Mouse (Mus musculus) limb, embryonic 15.5 days (tissue): Measurements from ENCODE around the gene Ptprk. TPM values are rescaled to one million over a fixed set of nuclear protein-coding genes. Genes with fewer than 3 reads are reported as not detected.

Experiments used
- ATAC-seq: fragments of 200-750 bp; cut with Nextera tagmentation; 2 replicates; pipeline ENCODE4 v1.8.0; 2017; ENCODE audit warnings: low read depth, moderate TSS enrichment; ENCODE audit not compliant: insufficient number of reproducible peaks, low FRiP score, low TSS enrichment
- H3K27ac ChIP-seq: fragments of 300-500 bp; sonication (generic); 2 replicates; pipeline ENCODE4 v1.5.1; 2015; ENCODE audit warnings: moderate library complexity, mild to moderate bottlenecking, inconsistent platforms
- H3K27me3 ChIP-seq: fragments of 300-500 bp; sonication (generic); 2 replicates; pipeline ENCODE4 v1.6.1; 2015; ENCODE audit warnings: inconsistent platforms
- H3K36me3 ChIP-seq: fragments of 300-500 bp; sonication (generic); 2 replicates; pipeline ENCODE4 v1.6.1; 2015; ENCODE audit warnings: inconsistent platforms
- H3K4me1 ChIP-seq: fragments of 300-500 bp; sonication (generic); 2 replicates; pipeline ENCODE4 v1.6.1; 2015; ENCODE audit warnings: inconsistent platforms
- H3K4me2 ChIP-seq: fragments of 300-500 bp; sonication (generic); 2 replicates; pipeline ENCODE4 v1.6.1; 2015; ENCODE audit warnings: mild to moderate bottlenecking, inconsistent platforms
- H3K4me3 ChIP-seq: fragments of 300-500 bp; sonication (generic); 2 replicates; pipeline ENCODE4 v1.5.1; 2015; ENCODE audit warnings: mild to moderate bottlenecking, inconsistent platforms
- H3K9ac ChIP-seq: fragments of 300-500 bp; sonication (generic); 2 replicates; pipeline ENCODE4 v1.6.1; 2015; ENCODE audit warnings: inconsistent platforms
- H3K9me3 ChIP-seq: fragments of 300-500 bp; sonication (generic); 2 replicates; pipeline ENCODE4 v1.6.1; 2016; ENCODE audit warnings: inconsistent platforms
- WGBS: fragments of 180-500 bp; shearing (Covaris S2); methylation state at CpG from one replicate; pipeline ENCODE4 v1.1.7; 2015; 5-methylcytosine and 5-hydroxymethylcytosine counted together
- polyA plus RNA-seq: library from polyadenylated mRNA; unstranded; fragments of >200 nt; fragmentation: Nextera tagmentation; extraction: Ambion mirVana; gene quantifications from 2 replicates; pipeline ENCODE4 v1.2.1, GENCODE M21; 2015

Ptprk gene
- polyA plus RNA-seq, 1 experiment from 2014 or later: 25.1 TPM

- no peak overlapping the region for H3K4me2 ChIP-seq
- H3K9me3 ChIP-seq: no peaks in the 10 kb centered on the region
- H3K27ac ChIP-seq: no peak overlapping the region
- H3K4me1 ChIP-seq: no peaks in the 10 kb centered on the region
- no peak overlapping the region for H3K4me3 ChIP-seq
- H3K27me3 ChIP-seq: no peaks in the 10 kb centered on the region
- H3K9ac ChIP-seq: no peak overlapping the region
- WGBS: 66% methylated on average over 2 of the region's 2 CpGs
- ATAC-seq: no peak
- H3K36me3 ChIP-seq: no peaks in the 10 kb centered on the region
These were observed 321.2 kb downstream of the Ptprk start for GRCm38 (mm10) chr10:28395610-28396519.

GRCm38 (mm10) chr10:28396520-28396915, 321.9 kb downstream of the Ptprk start:
- no peak for ATAC-seq
- WGBS: 49% methylated on average over 1 of the region's 1 CpGs
- H3K27me3 ChIP-seq: no peaks in the 10 kb centered on the region

GRCm38 (mm10) chr10:28401796-28402195, 327.2 kb downstream of the Ptprk start:
- no peak overlapping the region for H3K27ac ChIP-seq
- no peak overlapping the region for H3K4me3 ChIP-seq
- H3K36me3 ChIP-seq: no peaks in the 10 kb centered on the region
- ATAC-seq: no peak
- H3K9me3 ChIP-seq: no peaks in the 10 kb centered on the region
- no peaks in the 10 kb centered on the region for H3K4me1 ChIP-seq
- H3K4me2 ChIP-seq: no peak overlapping the region
- H3K27me3 ChIP-seq: no peaks in the 10 kb centered on the region
- no peak overlapping the region for H3K9ac ChIP-seq

More at GRCm38 (mm10) chr10:28396520-28396915, 321.9 kb downstream of the Ptprk start:
- no peak overlapping the region for H3K4me2 ChIP-seq
- no peak overlapping the region for H3K27ac ChIP-seq
- no peaks in the 10 kb centered on the region for H3K9me3 ChIP-seq
- no peaks in the 10 kb centered on the region for H3K4me1 ChIP-seq
- no peak overlapping the region for H3K9ac ChIP-seq
- no peak overlapping the region for H3K4me3 ChIP-seq
- H3K36me3 ChIP-seq: no peaks in the 10 kb centered on the region

DNA sequence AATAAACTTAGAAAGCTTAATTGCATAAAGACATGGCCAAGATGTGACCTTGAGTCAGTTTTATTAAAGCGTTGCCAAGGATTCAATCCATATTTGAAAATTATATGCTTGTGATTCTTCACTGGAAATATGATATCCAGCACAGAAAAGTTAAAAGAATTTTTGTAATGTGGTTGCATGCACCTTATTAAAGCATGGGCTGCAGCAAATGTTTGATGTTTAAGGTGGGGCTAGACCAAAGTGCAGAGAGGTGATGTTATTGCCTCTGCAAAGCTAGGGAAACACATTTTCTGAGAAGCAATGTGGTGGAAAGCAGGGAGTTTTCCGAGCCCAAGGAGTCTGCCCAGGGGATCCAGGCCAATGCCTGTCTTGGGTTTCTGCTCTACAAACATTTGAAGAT, 334.4 kb downstream of the Ptprk start:
- H3K4me1 ChIP-seq: no peaks in the 10 kb centered on the region
- H3K27ac ChIP-seq: no peak overlapping the region
- no peaks in the 10 kb centered on the region for H3K27me3 ChIP-seq
- no peak overlapping the region for H3K4me3 ChIP-seq
- H3K4me2 ChIP-seq: no peak overlapping the region
- H3K9me3 ChIP-seq: no peaks in the 10 kb centered on the region
- no peak overlapping the region for H3K9ac ChIP-seq
- H3K36me3 ChIP-seq: no peaks in the 10 kb centered on the region
- 49% methylated on average over 2 of the region's 2 CpGs for WGBS
- no peak for ATAC-seq

DNA sequence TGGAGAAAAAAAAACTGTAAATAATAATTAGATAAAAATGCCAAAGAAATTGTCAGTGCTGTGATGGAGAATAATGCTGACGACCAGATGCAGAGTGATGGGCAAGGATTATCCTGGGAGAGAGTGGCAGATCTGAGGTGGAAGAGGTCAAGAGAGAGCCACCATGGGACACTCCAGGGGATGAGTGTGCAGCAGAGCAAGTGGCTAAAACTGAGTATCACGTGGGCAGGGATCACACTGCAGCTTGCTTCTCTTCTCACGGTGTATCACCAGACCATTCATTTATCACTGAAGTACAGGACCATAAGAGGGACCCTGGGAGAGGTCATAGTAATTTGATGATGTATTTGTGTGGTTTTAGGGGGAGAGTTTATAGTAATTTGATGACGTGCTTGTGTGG, 340.2 kb downstream of the Ptprk start:
- H3K27ac ChIP-seq: no peak overlapping the region
- H3K4me3 ChIP-seq: no peak overlapping the region
- H3K4me1 ChIP-seq: no peaks in the 10 kb centered on the region
- no peak overlapping the region for H3K9ac ChIP-seq
- no peak for ATAC-seq
- no peaks in the 10 kb centered on the region for H3K27me3 ChIP-seq
- no peak overlapping the region for H3K4me2 ChIP-seq
- H3K9me3 ChIP-seq: no peaks in the 10 kb centered on the region
- WGBS: 62% methylated on average over 4 of the region's 4 CpGs
- no peaks in the 10 kb centered on the region for H3K36me3 ChIP-seq

DNA sequence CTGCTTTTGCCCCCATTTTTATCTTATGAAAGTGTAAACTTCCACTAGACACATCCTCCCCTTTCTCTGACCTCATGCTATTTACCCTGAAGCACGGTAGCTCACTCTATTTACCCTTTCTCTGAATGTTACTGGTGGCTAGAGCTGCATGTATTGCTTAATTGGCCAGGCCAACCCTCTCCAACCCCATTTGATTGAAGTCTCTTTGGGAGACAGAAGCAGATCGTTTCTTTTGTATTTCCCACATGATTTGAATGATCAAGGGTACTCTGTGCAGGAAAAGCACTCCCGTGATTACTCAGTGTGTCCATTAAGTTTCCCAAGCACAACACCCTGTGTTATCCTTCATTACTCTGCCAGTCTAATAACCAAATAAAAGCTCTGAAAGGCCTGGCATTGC, 348.0 kb downstream of the Ptprk start:
- Histone ChIP-seq H3K4me3 (no peak overlapping the region), H3K36me3 (no peaks in the 10 kb centered on the region), H3K27me3 (no peaks in the 10 kb centered on the region), H3K4me2 (no peak overlapping the region), H3K9ac (no peak overlapping the region), H3K4me1 (no peaks in the 10 kb centered on the region), H3K9me3 (no peaks in the 10 kb centered on the region), H3K27ac (no peak overlapping the region)
- ATAC-seq: no peak
- WGBS: 63% methylated on average over 3 of the region's 3 CpGs

DNA sequence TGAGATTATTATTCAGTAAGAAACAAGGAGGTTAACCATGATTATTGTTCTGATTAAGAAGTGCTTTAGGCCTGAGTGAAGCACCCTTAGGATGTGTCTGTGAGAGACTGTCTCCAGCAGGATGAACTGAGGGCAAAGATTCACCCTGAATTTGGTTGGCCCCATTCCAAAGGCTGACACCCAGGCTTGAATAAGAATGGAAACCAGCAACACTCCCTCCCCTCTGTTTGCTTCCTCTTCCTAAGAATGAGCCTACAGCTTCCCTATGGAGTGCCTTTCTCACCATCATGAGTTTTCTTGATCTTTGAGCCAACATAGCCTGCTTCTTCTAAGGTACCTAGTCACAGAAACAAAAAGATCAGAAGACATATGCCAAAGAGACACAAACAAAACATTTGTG, 350.8 kb downstream of the Ptprk start:
- no peaks in the 10 kb centered on the region for H3K27me3 ChIP-seq
- no peaks in the 10 kb centered on the region for H3K9me3 ChIP-seq
- H3K4me1 ChIP-seq: no peaks in the 10 kb centered on the region
- no peak overlapping the region for H3K4me3 ChIP-seq
- no peak for ATAC-seq
- H3K9ac ChIP-seq: no peak overlapping the region
- no peaks in the 10 kb centered on the region for H3K36me3 ChIP-seq
- H3K27ac ChIP-seq: no peak overlapping the region
- no peak overlapping the region for H3K4me2 ChIP-seq

- H3K36me3 ChIP-seq: no peaks in the 10 kb centered on the region
- whole genome bisulfite sequencing: 90% methylated on average over 1 of the region's 1 CpGs
- no peak overlapping the region for H3K27ac ChIP-seq
- no peak overlapping the region for H3K9ac ChIP-seq
- H3K4me3 ChIP-seq: no peak overlapping the region
- H3K4me1 ChIP-seq: no peaks in the 10 kb centered on the region
- H3K4me2 ChIP-seq: no peak overlapping the region
- no peaks in the 10 kb centered on the region for H3K9me3 ChIP-seq
- H3K27me3 ChIP-seq: no peaks in the 10 kb centered on the region
- no peak for ATAC-seq
These were observed 361.5 kb downstream of the Ptprk start for GRCm38 (mm10) chr10:28436084-28436483.

GRCm38 (mm10) chr10:28449853-28450252, 375.2 kb downstream of the Ptprk start:
- 57% methylated on average over 4 of the region's 4 CpGs for WGBS
- H3K9ac ChIP-seq: no peak overlapping the region
- ATAC-seq: no peak
- H3K4me2 ChIP-seq: no peak overlapping the region
- no peak overlapping the region for H3K27ac ChIP-seq
- H3K4me3 ChIP-seq: no peak overlapping the region
- no peaks in the 10 kb centered on the region for H3K9me3 ChIP-seq
- H3K36me3 ChIP-seq: no peaks in the 10 kb centered on the region
- H3K27me3 ChIP-seq: no peaks in the 10 kb centered on the region
- H3K4me1 ChIP-seq: no peaks in the 10 kb centered on the region

GRCm38 (mm10) chr10:28450642-28451041, 376.0 kb downstream of the Ptprk start:
- H3K36me3 ChIP-seq: no peaks in the 10 kb centered on the region
- H3K27ac ChIP-seq: no peak overlapping the region
- no peak overlapping the region for H3K9ac ChIP-seq
- H3K4me3 ChIP-seq: no peak overlapping the region
- no peak overlapping the region for H3K4me2 ChIP-seq
- no peaks in the 10 kb centered on the region for H3K4me1 ChIP-seq
- WGBS: 76% methylated on average over 1 of the region's 1 CpGs
- ATAC-seq: no peak
- no peaks in the 10 kb centered on the region for H3K27me3 ChIP-seq
- no peaks in the 10 kb centered on the region for H3K9me3 ChIP-seq

DNA sequence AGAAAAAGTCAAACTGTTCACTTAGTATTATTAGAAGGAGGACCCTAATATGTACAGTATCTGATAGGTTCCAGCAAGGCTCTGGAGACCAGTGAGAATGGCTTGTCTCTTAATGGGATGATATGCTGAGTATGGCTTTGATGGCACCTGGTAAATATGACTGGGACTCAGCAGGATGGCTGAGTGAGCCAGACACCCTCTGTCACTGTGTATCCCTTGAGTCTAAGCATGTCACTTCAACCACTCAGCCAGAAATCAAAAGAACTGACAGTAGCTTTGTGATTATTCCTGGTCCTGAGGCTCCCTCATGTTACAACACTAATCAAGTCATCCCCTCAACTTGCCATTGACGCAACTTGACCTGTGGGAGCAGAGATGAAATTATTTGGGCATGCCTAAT, 383.4 kb downstream of the Ptprk start:
- no peak overlapping the region for H3K4me3 ChIP-seq
- ATAC-seq: no peak
- 67% methylated on average over 1 of the region's 1 CpGs for WGBS

DNA sequence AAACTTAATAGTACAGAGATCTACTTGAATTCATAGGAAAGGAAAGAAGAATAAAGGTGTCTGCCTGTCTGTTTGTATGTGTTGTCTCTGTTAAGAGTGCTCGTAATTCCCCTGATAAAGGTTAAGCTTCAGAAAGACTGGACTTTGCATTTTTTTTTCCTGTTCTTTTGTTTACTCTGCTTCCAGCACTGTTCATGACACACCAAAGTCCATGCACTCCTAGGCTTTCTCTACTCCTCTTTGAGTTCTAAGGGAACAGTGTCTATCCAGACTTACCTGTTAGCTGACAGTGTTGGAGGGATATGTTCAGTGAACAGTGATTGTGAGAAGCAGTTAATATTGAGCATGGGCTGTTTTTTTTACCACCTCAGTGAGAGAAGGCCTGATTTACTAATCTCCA, 385.3 kb downstream of the Ptprk start:
- no peak overlapping the region for H3K27ac ChIP-seq
- H3K4me1 ChIP-seq: no peaks in the 10 kb centered on the region
- 90% methylated on average over 1 of the region's 1 CpGs for WGBS
- no peak for ATAC-seq
- no peaks in the 10 kb centered on the region for H3K27me3 ChIP-seq
- H3K4me3 ChIP-seq: no peak overlapping the region
- H3K9ac ChIP-seq: no peak overlapping the region
- no peaks in the 10 kb centered on the region for H3K9me3 ChIP-seq
- H3K36me3 ChIP-seq: no peaks in the 10 kb centered on the region
- no peak overlapping the region for H3K4me2 ChIP-seq

More for the DNA sequence above, 383.4 kb downstream of the Ptprk start:
- no peaks in the 10 kb centered on the region for H3K36me3 ChIP-seq
- H3K4me2 ChIP-seq: no peak overlapping the region
- H3K27me3 ChIP-seq: no peaks in the 10 kb centered on the region
- H3K4me1 ChIP-seq: no peaks in the 10 kb centered on the region
- H3K9ac ChIP-seq: no peak overlapping the region
- no peaks in the 10 kb centered on the region for H3K9me3 ChIP-seq
- no peak overlapping the region for H3K27ac ChIP-seq

DNA sequence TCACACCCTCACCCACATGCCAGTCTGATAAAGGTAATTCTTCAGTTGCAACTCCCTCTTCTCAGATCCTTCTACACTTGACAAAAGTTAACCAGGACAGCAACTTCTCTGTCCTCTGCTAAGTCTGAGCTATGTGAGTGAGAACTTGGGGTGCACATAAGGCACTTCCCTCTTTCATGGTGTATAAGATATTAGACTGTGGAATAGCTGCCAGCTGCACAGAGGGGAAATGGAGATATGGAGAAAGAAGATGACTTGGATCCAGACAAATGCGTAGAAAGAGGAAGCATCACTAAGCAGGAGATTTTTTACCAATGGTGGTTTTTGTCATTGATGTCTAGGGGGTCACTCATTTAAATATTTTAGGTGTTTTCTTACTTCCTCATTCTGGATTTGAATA, 389.1 kb downstream of the Ptprk start:
- H3K36me3 ChIP-seq: no peaks in the 10 kb centered on the region
- H3K27ac ChIP-seq: no peak overlapping the region
- H3K4me2 ChIP-seq: no peak overlapping the region
- H3K9me3 ChIP-seq: no peaks in the 10 kb centered on the region
- no peak overlapping the region for H3K9ac ChIP-seq
- H3K27me3 ChIP-seq: no peaks in the 10 kb centered on the region
- no peak overlapping the region for H3K4me3 ChIP-seq
- ATAC-seq: no peak
- H3K4me1 ChIP-seq: no peaks in the 10 kb centered on the region
- 94% methylated on average over 1 of the region's 1 CpGs for WGBS
